Mouse (Mus musculus) frontal cortex, postnatal 25 days (tissue): ENCODE measurements around the gene Gm7247.
"Not testable (repeated sequence)": the region's sequence is repeated elsewhere in the genome, so short reads cannot be mapped to it uniquely, and the experiment has no call there.

Source experiments
- DNase-seq, 2 experiments: peaks; one replicate each; pipeline ENCODE4 v3.0.0; 2022; ENCODE audit warnings: low spot score in 2 of 2

Gene Gm7247

GRCm38 (mm10) chr14:51495781-51496180, 134.2 kb downstream of the Gm7247 start:
- DNase-seq = no peak

- DNase-seq = no peak
Observed at GRCm38 (mm10) chr14:51496955-51497354, 135.4 kb downstream of the Gm7247 start.

- no peak for DNase-seq
Observed at GRCm38 (mm10) chr14:51497958-51498357, 136.4 kb downstream of the Gm7247 start.

GRCm38 (mm10) chr14:51499707-51500275, 138.2 kb downstream of the Gm7247 start:
- no peak for DNase-seq

DNA sequence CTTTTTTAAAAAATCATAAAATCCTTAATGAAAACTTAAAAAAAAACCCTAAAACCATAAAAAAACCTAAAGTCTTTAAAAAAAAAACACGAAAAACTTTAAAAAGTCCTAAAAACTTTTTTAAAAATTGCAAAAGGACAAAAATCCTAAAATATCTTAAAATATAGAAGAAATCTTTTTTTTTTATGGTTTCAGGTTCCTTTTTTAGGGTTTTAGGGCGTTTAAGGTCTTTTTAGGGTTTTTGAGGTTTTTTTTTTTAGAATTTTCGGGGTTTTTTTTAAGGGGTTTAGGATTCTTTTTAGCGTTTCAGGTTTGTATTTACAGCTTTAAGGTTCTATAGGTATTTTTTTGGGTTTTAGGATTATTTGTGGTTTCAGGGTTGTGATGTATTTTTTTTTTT, 138.9 kb downstream of the Gm7247 start:
- no peak for DNase-seq

DNA sequence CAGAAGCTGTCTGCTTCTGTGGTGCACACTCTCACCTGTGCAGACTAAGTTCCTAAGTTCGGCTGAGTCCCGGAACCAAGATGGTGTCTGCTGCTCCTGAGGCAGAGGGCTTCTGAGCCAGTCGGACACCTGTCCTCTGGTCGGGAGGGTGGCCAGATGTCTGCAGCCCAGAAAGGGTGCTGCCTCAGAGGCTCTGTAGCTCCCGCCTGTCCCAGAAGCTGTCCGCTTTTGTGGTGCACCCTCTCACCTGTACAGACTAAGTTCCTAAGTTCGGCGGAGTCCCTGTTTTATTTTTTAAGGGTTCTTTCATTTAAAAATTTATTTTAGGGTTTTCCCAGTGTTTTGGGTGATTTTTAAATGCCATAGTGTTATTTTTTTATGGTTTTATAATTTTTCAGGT, 145.9 kb downstream of the Gm7247 start:
- DNase-seq = no peak

DNA sequence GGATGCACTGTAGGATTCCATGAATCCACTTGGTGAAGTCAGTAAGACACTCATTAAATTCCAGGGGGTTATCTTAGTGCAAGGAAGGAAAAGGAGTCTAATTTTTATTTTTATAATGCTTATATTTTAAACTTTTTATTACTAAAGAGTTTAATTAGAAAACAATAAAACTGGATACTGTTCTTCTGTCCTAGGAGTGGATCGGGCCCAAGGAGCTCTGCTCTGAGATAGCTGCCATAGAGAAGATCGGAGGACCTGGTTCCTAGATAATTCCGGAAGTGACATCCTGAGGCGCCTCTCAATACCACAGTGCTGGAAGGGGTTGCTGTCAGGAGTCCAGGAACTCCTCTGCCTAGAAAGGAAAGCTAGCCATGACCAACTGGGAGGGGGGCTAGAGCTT, 190.9 kb downstream of the Gm7247 start, which contains the start of gene Gm5622:
Gene Gm5622, plus strand, starts transcription at position 301 of the 400 bp plus-strand sequence.
- no peak for DNase-seq

- not testable (repeated sequence) for DNase-seq
Observed at GRCm38 (mm10) chr14:51573963-51574362, 212.4 kb downstream of the Gm7247 start, which contains the start of gene Gm17175. Gene Gm17175 (minus strand): TSS chr14:51574063.

DNA sequence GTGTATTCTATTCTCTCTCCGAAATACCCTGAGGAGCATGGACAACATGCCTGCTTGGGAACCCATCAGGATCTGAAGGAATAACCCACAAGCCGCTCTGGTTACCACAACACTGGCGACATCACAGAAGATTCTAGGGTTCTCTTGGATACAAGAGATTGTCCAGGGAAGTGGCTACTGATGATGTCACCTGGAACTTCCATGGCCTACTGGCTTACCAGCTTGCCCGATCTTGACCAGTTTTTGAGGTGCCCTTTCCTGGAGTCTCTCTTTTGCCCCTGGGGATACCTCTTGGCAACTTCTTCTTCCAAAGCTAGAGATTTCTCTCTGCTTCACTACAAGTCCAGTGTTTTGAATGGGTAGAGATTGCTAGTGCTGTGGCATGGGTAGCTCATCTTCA, 230.5 kb downstream of the Gm7247 start, which contains the start of gene Gm17174:
Gene Gm17174, minus strand, starts transcription at position 101 of the 400 bp plus-strand sequence.
- not testable (repeated sequence) for DNase-seq

GRCm38 (mm10) chr14:51611210-51611609, 249.7 kb downstream of the Gm7247 start, which contains the start of gene Gm17078:
Gene Gm17078 (minus strand): TSS chr14:51611310.
- no peak for DNase-seq
